Mouse (Mus musculus) embryonic facial prominence, embryonic 12.5 days (tissue): ENCODE measurements at regions not wholly inside any gene's neighbourhood (a gene's known extent, or its start where the extent isn't known, plus 50 kb on each side); places are given as distances from the start of the nearest gene placed in this dataset.

Experiments
- ATAC-seq: fragments of 200-750 bp; cut with Nextera tagmentation; 2 replicates; pipeline ENCODE4 v1.8.0; 2017; ENCODE audit not compliant: insufficient number of reproducible peaks, insufficient read depth, low FRiP score, low TSS enrichment
- H3K27ac ChIP-seq: fragments of 300-500 bp; sonication (generic); 2 replicates; pipeline ENCODE4 v1.5.1; 2016; ENCODE audit warnings: mild to moderate bottlenecking
- H3K27me3 ChIP-seq: fragments of 300-500 bp; sonication (generic); 2 replicates; pipeline ENCODE4 v1.6.1; 2016; ENCODE audit warnings: mild to moderate bottlenecking, moderate library complexity
- H3K36me3 ChIP-seq: fragments of 300-500 bp; sonication (generic); 2 replicates; pipeline ENCODE4 v1.6.1; 2016; ENCODE audit warnings: mild to moderate bottlenecking
- H3K4me1 ChIP-seq: fragments of 300-500 bp; sonication (generic); 2 replicates; pipeline ENCODE4 v1.6.1; 2016
- H3K4me2 ChIP-seq: fragments of 300-500 bp; sonication (generic); replicated peaks from 2 replicates; pipeline ENCODE4 v1.6.1; 2016; ENCODE audit warnings: mild to moderate bottlenecking, moderate library complexity
- H3K4me3 ChIP-seq: fragments of 300-500 bp; sonication (generic); 2 replicates; pipeline ENCODE4 v1.5.1; 2016; ENCODE audit warnings: mild to moderate bottlenecking
- H3K9ac ChIP-seq: fragments of 300-500 bp; sonication (generic); 2 replicates; pipeline ENCODE4 v1.6.1; 2016; ENCODE audit warnings: mild to moderate bottlenecking, moderate library complexity
- H3K9me3 ChIP-seq: fragments of 300-500 bp; sonication (generic); 2 replicates; pipeline ENCODE4 v1.6.1; 2016; ENCODE audit warnings: mild to moderate bottlenecking, moderate library complexity
- WGBS: fragments of 180-500 bp; shearing (Covaris S2); methylation state at CpG from one replicate; pipeline ENCODE4 v1.1.7; 2016; 5-methylcytosine and 5-hydroxymethylcytosine counted together

DNA sequence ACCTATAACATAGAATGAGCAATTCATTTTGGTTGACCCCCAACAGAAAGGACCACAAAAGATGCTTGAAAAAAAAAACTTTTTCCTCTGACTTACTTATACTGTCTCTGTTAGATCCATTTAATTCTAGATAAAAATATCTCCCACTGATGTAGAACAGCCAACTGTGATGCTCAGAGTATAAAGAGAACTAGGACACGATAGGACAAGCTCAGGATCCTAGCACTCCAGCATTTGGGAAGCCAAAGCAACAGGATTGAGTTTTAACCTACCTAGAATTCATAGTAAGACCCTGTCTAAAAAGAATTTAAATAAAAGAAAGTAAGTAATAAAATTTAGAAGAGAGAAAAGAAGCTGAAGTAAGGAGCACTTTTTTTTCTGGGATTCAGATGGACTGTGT, 146.3 kb upstream of the St6gal2 start:
- no peaks in the 10 kb centered on the region for H3K9me3 ChIP-seq
- H3K9ac ChIP-seq: no peak overlapping the region
- no peaks in the 10 kb centered on the region for H3K36me3 ChIP-seq
- no peaks in the 10 kb centered on the region for H3K4me1 ChIP-seq
- no peak overlapping the region for H3K4me2 ChIP-seq
- no peak for ATAC-seq
- no peak overlapping the region for H3K4me3 ChIP-seq
- 84% methylated on average over 1 of the region's 1 CpGs for WGBS
- no peaks in the 10 kb centered on the region for H3K27me3 ChIP-seq
- no peak overlapping the region for H3K27ac ChIP-seq

- H3K4me1 ChIP-seq: no peaks in the 10 kb centered on the region
- WGBS: 96% methylated on average over 1 of the region's 1 CpGs
These were observed 124.2 kb upstream of the St6gal2 start for GRCm38 (mm10) chr17:55320959-55321358.

DNA sequence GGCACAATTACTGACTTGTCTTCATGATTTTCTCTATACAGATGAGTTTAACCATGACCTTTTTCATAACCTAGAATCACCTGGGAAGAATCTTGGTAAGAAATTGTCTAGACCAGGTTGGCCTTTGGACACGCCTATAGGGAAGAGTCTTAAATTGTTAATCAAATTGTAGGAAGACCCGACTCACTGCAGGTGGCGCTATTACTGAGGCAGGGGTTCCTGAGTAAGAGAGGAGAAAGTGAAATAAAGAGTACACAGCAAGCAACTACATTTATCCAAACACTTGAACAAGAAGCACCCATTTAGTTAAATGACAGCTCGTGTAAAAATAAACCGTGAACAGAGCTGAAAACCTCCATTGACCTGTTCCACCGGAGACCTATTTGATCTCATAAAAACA, 85.9 kb upstream of the St6gal2 start:
- H3K27me3 ChIP-seq: no peaks in the 10 kb centered on the region
- 81% methylated on average over 6 of the region's 6 CpGs for WGBS
- no peak for ATAC-seq

More at GRCm38 (mm10) chr17:55320959-55321358, 124.2 kb upstream of the St6gal2 start:
- no peak overlapping the region for H3K4me3 ChIP-seq
- H3K27me3 ChIP-seq: no peaks in the 10 kb centered on the region
- no peak overlapping the region for H3K4me2 ChIP-seq
- no peak overlapping the region for H3K9ac ChIP-seq
- H3K27ac ChIP-seq: no peak overlapping the region
- no peak for ATAC-seq
- H3K36me3 ChIP-seq: no peaks in the 10 kb centered on the region
- no peaks in the 10 kb centered on the region for H3K9me3 ChIP-seq

DNA sequence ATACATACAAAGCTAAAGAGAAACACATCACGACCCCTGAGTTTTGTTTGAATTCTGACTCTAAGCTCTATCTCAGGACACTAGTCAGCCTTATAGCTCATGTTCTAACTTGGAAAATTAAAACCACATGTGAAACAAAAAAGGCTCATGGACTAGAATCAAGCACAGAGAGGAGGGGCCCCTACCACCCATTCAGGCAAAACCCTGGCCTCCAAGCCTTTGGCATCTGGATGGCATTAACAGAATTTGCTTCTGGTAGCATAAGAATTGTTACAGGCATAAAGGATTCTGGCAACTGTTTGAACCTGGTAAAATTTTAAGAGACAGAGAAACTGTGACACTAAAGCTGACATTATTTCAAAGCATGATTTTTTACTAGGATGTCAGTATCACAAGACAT, 78.1 kb upstream of the St6gal2 start:
- Histone ChIP-seq H3K4me2 (no peak overlapping the region), H3K4me1 (0 out of 2 replicates have a peak, but pooled peaks cover 7% of the 10 kb centered on the region), H3K9ac (no peak overlapping the region), H3K36me3 (no peaks in the 10 kb centered on the region), H3K27ac (peak overlapping the region; percentile 90), H3K27me3 (no peaks in the 10 kb centered on the region), H3K4me3 (no peak overlapping the region), H3K9me3 (no peaks in the 10 kb centered on the region)
- ATAC-seq: peak; percentile 92
- 15% methylated on average over 1 of the region's 1 CpGs for WGBS

More for the DNA sequence above, 85.9 kb upstream of the St6gal2 start:
- Histone ChIP-seq H3K27ac (no peak overlapping the region), H3K9me3 (no peaks in the 10 kb centered on the region), H3K4me2 (no peak overlapping the region), H3K9ac (no peak overlapping the region), H3K36me3 (no peaks in the 10 kb centered on the region), H3K4me3 (no peak overlapping the region), H3K4me1 (no peaks in the 10 kb centered on the region)

DNA sequence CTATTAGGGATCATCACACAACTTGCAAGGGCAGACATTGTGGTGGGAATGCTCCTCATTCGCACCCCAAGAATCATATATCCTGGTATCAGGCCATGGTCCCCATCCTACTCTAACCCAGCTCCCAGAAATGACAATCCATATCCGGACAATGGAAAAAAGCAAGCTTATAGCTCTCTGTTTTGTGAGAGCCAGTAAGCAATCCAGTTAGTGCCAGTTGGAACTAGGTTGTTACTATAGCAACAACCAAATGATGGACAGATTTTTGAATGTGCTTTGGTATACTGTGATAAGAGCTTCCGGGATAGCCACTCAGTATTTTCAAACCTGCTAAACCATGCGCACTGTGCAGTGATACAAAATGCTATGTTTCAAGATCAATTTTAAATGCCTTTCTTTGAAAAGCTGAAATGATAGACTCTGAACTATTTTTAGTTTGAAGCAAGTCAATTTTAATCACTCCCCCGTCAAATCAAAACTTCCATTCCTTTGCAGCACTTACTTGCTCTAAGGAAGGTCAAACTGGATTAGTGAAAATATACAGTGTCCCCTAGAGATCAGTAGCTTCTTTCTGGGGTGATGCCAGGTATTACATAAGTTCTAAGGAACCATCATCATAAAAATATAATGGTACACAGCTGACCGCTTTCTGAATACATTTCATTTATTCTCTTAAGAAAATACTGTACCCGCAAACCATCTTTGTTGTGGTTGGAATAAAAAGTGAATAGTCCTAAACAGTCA, 77.5 kb upstream of the St6gal2 start:
- H3K9ac ChIP-seq: no peak overlapping the region
- no peaks in the 10 kb centered on the region for H3K9me3 ChIP-seq
- 51% methylated on average over 7 of the region's 7 CpGs for WGBS
- no peak overlapping the region for H3K4me2 ChIP-seq
- H3K4me1 ChIP-seq: 0 out of 2 replicates have a peak, but pooled peaks cover 7% of the 10 kb centered on the region
- ATAC-seq: peak; percentile 74
- no peaks in the 10 kb centered on the region for H3K27me3 ChIP-seq
- H3K27ac ChIP-seq: peak overlapping the region; percentile 90
- H3K4me3 ChIP-seq: no peak overlapping the region
- no peaks in the 10 kb centered on the region for H3K36me3 ChIP-seq
